Mouse (Mus musculus) megakaryocyte progenitor cell, adult 5-6 weeks (primary cell): ENCODE measurements around the gene A930033H14Rik. TPM values are rescaled to one million over a fixed set of nuclear protein-coding genes. Genes with fewer than 3 reads are reported as not detected.

Experiments used
- ATAC-seq: replicated peaks from 2 replicates; pipeline ENCODE4 v1.8.0; 2016; ENCODE audit warnings: mild to moderate bottlenecking, moderate TSS enrichment, inconsistent platforms; ENCODE audit not compliant: poor library complexity
- total RNA-seq, 2 experiments: library from RNA; stranded (forward) in 1 of 2; stranded (reverse) in 1 of 2; fragments of 157-497, 149-512 nt in 1 of 2; fragments of 200-1000 nt in 1 of 2; gene quantifications; 2 replicates each; pipeline versions ENCODE4 v1.2.3 to v1.2.4; 2015 to 2017

A930033H14Rik gene
- total RNA-seq, 2 experiments from 2014 or later, result 1.7 to 3.0 TPM

- ATAC-seq, result no peak
Observed at GRCm38 (mm10) chr10:69237781-69238180, 24.9 kb upstream of the A930033H14Rik start.

- no peak for ATAC-seq
Observed at GRCm38 (mm10) chr10:69237185-69237584, 24.3 kb upstream of the A930033H14Rik start.

- no peak for ATAC-seq
Observed at GRCm38 (mm10) chr10:69225951-69226350, 13.1 kb upstream of the A930033H14Rik start.

DNA sequence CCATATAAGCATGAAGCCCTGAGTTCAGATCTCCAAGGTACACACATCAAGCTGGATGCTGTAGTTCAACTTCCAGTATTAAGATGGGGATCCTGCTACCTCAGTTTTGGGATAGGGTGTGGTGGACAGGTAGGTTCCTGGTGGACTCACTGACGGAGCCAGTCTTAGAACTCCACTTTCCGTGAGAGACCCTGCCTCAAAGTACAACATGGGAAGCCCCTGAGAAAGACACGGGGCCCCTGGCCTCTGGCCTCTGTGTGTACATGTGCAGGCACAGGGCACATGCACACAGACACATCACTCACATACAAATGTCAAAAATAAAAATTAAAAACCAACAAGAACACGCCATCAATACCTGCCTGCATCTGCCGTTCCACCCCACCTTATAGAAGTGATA is 12.6 kb upstream of the A930033H14Rik start:
- no peak for ATAC-seq

DNA sequence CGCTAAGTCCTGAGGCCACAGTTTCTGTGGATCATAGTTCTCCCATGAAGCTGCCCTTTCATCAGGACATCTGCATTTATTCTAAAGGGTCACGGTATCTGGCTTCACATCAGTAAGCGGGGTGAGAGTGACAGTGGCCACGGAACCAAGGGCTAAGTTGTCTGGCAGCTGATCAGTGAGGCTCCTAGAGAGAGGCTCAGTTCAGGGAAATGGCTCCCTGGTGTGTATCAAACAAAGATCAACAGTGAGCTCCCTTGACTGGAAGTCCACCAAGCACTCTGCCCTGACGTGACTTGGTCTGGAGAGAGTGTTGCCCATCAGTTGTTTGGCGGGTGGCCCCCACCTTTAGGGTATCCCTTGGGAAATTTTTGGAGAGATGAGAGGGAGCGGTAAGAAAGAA is 11.4 kb upstream of the A930033H14Rik start:
- ATAC-seq, result no peak

- peak; percentile 49 for ATAC-seq
Observed at GRCm38 (mm10) chr10:69223232-69223631, 10.3 kb upstream of the A930033H14Rik start.

DNA sequence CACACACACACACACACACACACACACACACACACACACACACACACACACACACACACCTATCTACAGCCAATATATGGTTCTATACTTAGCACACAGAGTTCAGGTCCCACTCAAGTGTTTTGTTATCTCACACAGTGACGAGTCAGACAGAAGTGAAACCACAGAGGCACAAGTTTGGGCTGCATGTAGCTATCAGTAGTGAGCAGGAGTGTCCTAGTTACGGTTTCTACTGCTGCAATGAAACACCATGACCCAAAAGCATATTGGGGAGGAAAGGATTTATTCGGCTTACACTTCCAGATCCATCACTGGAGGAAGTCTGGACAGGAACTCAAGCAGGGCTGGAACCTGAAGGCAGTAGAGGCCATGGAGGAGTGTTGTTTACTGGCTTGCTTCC is 9.1 kb upstream of the A930033H14Rik start:
- peak; percentile 92 for ATAC-seq

- ATAC-seq, result no peak
Observed at GRCm38 (mm10) chr10:69221148-69221547, 8.2 kb upstream of the A930033H14Rik start.

DNA sequence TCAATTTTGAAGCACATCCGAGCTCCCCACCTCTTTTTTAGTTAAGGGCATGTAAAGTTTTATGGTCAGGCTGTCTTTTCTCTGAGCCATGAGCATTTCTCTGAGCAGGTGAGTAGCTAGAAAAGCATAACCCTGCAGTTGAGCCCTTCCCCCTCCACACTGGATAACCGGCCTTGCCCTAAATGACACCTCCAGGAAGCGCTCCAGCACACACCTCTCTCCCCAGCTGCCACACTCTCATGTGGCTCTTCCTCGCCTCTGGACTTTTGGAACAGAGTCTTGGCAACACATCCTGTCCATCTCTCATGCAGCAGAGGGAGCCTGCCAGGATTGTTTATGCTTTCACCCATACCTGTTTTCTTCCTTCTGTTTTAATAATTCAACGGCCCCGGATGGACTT is 7.4 kb upstream of the A930033H14Rik start:
- ATAC-seq, result no peak

DNA sequence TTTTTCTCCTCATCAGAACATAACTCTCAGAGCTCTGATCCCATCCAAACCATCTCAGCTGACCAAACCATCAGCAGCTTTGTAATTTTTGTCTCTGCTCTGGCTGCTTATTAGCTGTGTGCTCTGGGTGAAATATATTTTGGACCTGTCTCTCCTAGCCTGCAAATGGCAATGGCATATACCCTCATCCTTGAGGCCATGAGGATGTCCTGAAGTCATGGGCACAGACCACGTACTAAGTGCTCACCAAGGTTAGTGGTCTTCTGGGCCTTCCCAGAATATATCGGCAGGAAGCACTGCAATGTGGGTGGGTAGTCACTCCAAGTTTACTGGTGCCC is 6.4 kb upstream of the A930033H14Rik start:
- no peak for ATAC-seq

GRCm38 (mm10) chr10:69218458-69219288 is 5.8 kb upstream of the A930033H14Rik start:
- ATAC-seq, result 0 out of 2 replicates have a peak, but pooled peaks have one; percentile 19

DNA sequence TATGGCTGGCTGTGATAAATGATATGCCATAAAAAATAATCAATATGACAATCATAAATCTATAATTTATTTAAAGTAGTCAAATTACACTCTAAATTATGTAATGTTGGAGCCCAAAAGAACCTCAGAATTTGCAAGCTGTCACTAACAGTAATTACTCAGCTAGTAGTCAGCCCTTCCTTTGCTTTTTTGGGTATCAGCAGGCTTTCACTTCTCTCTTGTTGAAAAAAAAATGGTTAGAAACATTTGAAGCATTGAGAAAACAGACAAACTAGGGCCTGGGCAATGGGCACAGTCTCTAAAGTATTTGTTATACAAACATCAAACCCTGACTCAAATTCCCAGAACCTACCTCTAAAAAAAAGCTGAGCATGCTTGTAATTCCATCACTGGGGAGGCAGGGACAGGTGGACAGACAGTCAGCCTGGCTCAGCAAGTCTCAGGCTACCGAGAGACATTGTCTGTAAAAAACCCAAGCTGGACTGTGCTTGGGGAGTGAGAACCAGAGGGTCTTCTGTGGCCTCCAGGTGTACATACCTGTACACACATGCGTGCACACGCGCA is 4.3 kb upstream of the A930033H14Rik start:
- ATAC-seq, result no peak

- 0 out of 2 replicates have a peak, but pooled peaks have one; percentile 10 for ATAC-seq
Observed at GRCm38 (mm10) chr10:69213986-69214385, 1.1 kb upstream of the A930033H14Rik start.

GRCm38 (mm10) chr10:69213451-69213877 is 566 bp upstream of the A930033H14Rik start:
- ATAC-seq, result peak; percentile 20; the same call in 1 of the 2 replicates

- ATAC-seq, result peak; percentile 26
Observed at GRCm38 (mm10) chr10:69211976-69212375, 922 bp downstream of the A930033H14Rik start.

GRCm38 (mm10) chr10:69211560-69211959 is 1.3 kb downstream of the A930033H14Rik start:
- ATAC-seq, result peak; percentile 65

GRCm38 (mm10) chr10:69210659-69211058 is 2.2 kb downstream of the A930033H14Rik start:
- no peak for ATAC-seq

DNA sequence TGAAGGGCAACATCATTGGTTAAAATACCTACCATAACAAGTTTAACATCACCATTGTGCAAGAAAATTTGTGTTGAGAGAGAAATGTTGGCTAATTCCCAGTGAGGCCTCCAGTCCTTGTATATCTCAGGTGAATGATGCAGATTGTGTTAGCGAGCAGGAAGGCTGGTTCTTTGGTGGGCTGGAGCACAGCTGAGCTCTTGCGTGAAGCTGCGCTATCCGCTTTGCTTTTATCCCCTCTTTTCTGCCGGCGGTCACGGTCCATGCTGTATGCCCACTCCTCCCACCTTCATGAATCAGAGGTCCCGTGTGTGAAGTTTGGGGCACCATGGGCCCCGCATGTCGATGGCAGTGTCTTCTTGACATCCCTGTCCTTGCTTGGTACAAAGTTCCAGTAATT is 2.9 kb downstream of the A930033H14Rik start:
- ATAC-seq, result no peak

DNA sequence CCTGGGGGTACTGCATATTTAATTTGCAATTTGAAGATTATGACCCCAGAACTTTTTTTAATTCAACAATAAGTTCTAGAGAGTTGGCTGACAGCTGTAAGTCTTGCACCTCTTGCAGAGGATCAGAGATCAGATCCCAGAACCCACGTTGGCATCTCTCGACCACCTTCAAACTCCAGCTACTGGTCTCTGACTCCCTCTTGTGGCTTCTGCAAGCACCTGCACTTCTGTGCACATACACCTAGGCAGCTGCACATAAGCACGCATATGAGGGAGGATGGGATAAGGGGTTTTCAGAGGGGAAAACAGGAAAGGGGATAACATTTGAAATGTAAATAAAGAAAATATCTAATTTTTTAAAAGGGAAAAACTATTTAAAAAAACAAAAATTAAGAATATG is 4.2 kb downstream of the A930033H14Rik start:
- no peak for ATAC-seq

GRCm38 (mm10) chr10:69207981-69208630 is 4.8 kb downstream of the A930033H14Rik start:
- ATAC-seq, result no peak

GRCm38 (mm10) chr10:69207481-69207880 is 5.4 kb downstream of the A930033H14Rik start:
- ATAC-seq, result no peak

GRCm38 (mm10) chr10:69206081-69206480 is 6.8 kb downstream of the A930033H14Rik start:
- ATAC-seq, result no peak
